Mouse (Mus musculus) forebrain, embryonic 16.5 days (tissue): Measurements from ENCODE around the gene Sp100. TPM values are rescaled to one million over a fixed set of nuclear protein-coding genes. Genes with fewer than 3 reads are reported as not detected.
"Not testable (repeated sequence)": the region's sequence is repeated elsewhere in the genome, so short reads cannot be mapped to it uniquely, and the experiment has no call there.

Experiments used
- ATAC-seq: fragments of 200-750 bp; cut with Nextera tagmentation; 2 replicates; pipeline ENCODE4 v1.8.0; 2017; ENCODE audit warnings: mild to moderate bottlenecking, moderate library complexity
- H3K27ac ChIP-seq: fragments of 300-500 bp; sonication (generic); 2 replicates; pipeline ENCODE4 v1.5.1; 2014; ENCODE audit warnings: low read length, control low read depth
- H3K27me3 ChIP-seq: fragments of 300-500 bp; sonication (generic); replicated peaks from 2 replicates; pipeline ENCODE4 v1.6.1; 2014; ENCODE audit warnings: low read length; ENCODE audit not compliant: control insufficient read depth, insufficient read depth
- H3K36me3 ChIP-seq: fragments of 300-500 bp; sonication (generic); 2 replicates; pipeline ENCODE4 v1.6.1; 2014; ENCODE audit not compliant: control insufficient read depth, insufficient read depth
- H3K4me1 ChIP-seq: fragments of 300-500 bp; sonication (generic); replicated peaks from 2 replicates; pipeline ENCODE4 v1.6.1; 2014; ENCODE audit warnings: low read length; ENCODE audit not compliant: control insufficient read depth, insufficient read depth
- H3K4me2 ChIP-seq: fragments of 300-500 bp; sonication (generic); 2 replicates; pipeline ENCODE4 v1.6.1; 2014; ENCODE audit warnings: mild to moderate bottlenecking, low read length, control low read depth
- H3K4me3 ChIP-seq: fragments of 300-500 bp; sonication (generic); replicated peaks from 2 replicates; pipeline ENCODE4 v1.5.1; 2014; ENCODE audit warnings: mild to moderate bottlenecking, low read length, control low read depth
- H3K9ac ChIP-seq: fragments of 300-500 bp; sonication (generic); replicated peaks from 2 replicates; pipeline ENCODE4 v1.6.1; 2014; ENCODE audit warnings: low read depth, low read length, control low read depth
- H3K9me3 ChIP-seq: fragments of 300-500 bp; sonication (generic); 2 replicates; pipeline ENCODE4 v1.6.1; 2016; ENCODE audit warnings: low read length; ENCODE audit not compliant: control insufficient read depth
- WGBS: fragments of 180-500 bp; shearing (Covaris S2); extraction: QIAGEN DNeasy Blood & Tissue Kit; methylation state at CpG from one replicate; pipeline ENCODE4 v1.1.7; 2014; 5-methylcytosine and 5-hydroxymethylcytosine counted together
- polyA plus RNA-seq: library from polyadenylated mRNA; unstranded; fragments of >200 nt; fragmentation: Nextera tagmentation; extraction: Ambion mirVana; gene quantifications from 2 replicates; pipeline ENCODE4 v1.2.1, GENCODE M21; 2015

The Sp100 gene
- polyA plus RNA-seq, result 0.98 TPM in 1 of 2 replicates, not detected in the other

DNA sequence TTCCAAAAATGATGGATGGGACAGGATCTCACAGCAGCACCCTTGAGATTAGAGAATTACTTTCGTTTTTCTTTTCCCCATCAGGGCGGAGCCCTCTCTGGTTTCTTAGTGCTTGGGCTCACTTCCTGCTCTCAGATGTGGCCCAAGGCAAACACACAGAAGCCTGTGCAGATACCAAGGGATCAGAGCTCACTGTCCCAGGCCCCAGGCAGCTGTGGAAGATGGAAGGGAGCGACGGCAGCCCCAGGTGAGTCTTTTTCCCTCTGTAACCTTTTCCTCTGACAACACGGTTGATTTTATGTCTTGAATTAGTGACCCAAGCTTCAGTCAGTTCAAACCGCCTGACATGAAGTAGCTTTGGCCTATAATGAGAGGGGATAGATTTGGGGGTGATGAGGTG, at the start of gene Sp100:
Gene Sp100 (plus strand): TSS at position 108 of the 400 bp plus-strand sequence.
- H3K36me3 ChIP-seq, H3K4me3 ChIP-seq, H3K9ac ChIP-seq, H3K4me1 ChIP-seq, H3K27ac ChIP-seq, H3K27me3 ChIP-seq, H3K9me3 ChIP-seq, H3K4me2 ChIP-seq, ATAC-seq: not testable (repeated sequence)
- WGBS, result 77% methylated on average over 6 of the region's 6 CpGs

- not testable (repeated sequence) for H3K4me1 ChIP-seq, H3K4me2 ChIP-seq, ATAC-seq, H3K9ac ChIP-seq, H3K27me3 ChIP-seq, H3K9me3 ChIP-seq, H3K36me3 ChIP-seq, H3K4me3 ChIP-seq, H3K27ac ChIP-seq
- no CpG with 5 or more reads among the region's 5 CpGs for WGBS
Observed at GRCm38 (mm10) chr1:85600078-85600477, 49.7 kb upstream of the Sp100 start, which contains the start of gene Sp140. Gene Sp140, plus strand, starts transcription at chr1:85600378.

GRCm38 (mm10) chr1:85600794-85601193, 49.0 kb upstream of the Sp100 start:
- not testable (repeated sequence) for ATAC-seq, H3K4me3 ChIP-seq, H3K27ac ChIP-seq, H3K4me2 ChIP-seq, H3K9ac ChIP-seq, H3K27me3 ChIP-seq, H3K36me3 ChIP-seq, H3K4me1 ChIP-seq, H3K9me3 ChIP-seq
- 64% methylated on average over 4 of the region's 4 CpGs for WGBS

DNA sequence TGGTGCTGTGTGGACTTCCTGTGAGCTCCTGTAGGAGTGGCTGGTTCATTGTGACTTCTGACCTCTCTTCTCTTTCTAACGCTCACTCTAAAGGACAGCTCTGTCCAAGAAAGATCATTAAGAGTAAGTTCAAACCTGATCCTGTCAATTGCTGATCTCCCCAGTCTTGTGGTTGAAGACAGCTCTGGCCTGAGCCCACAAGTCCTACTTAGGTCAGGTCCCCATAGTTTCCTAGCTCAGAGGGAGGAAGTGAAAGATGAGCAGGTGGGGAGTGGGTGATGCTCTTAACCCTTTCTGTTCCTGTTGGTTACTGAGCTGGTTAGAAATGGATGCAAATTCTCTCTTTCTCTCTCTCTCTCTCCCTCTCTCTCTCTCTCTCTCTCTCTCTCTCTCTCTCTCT, 45.4 kb upstream of the Sp100 start:
- not testable (repeated sequence) for ATAC-seq, H3K4me2 ChIP-seq, H3K36me3 ChIP-seq, H3K9ac ChIP-seq, H3K4me1 ChIP-seq, H3K27ac ChIP-seq, H3K9me3 ChIP-seq, H3K4me3 ChIP-seq, H3K27me3 ChIP-seq
- no CpG with 5 or more reads among the region's 1 CpGs for WGBS

- not testable (repeated sequence) for H3K27me3 ChIP-seq, H3K36me3 ChIP-seq, H3K4me3 ChIP-seq, ATAC-seq, H3K27ac ChIP-seq, H3K9ac ChIP-seq, H3K4me2 ChIP-seq, H3K9me3 ChIP-seq, H3K4me1 ChIP-seq
- WGBS, result 92% methylated on average over 3 of the region's 4 CpGs
Observed at GRCm38 (mm10) chr1:85608361-85608760, 41.4 kb upstream of the Sp100 start.

DNA sequence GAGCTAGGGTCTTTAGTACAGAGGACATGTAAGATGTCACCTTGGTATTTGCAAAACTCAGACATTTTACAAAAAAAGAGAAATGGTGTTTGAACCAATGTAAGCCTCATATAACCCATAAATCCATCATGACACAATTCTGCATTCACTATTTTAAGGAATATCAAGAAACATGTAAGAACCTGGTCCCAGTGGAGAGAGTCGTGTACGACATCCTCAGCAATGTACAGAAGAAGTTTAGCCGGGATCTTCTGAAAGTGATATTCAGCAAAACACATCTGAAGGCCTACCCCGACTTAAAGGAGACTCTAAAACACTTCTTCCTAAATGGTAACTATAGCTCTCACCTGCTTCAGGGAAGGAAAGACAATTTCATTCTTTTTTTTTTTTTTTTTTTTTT, 39.2 kb upstream of the Sp100 start:
- not testable (repeated sequence) for H3K36me3 ChIP-seq, H3K4me2 ChIP-seq, H3K27ac ChIP-seq, H3K4me1 ChIP-seq, ATAC-seq, H3K4me3 ChIP-seq, H3K9ac ChIP-seq, H3K9me3 ChIP-seq, H3K27me3 ChIP-seq
- no CpG with 5 or more reads among the region's 4 CpGs for WGBS

DNA sequence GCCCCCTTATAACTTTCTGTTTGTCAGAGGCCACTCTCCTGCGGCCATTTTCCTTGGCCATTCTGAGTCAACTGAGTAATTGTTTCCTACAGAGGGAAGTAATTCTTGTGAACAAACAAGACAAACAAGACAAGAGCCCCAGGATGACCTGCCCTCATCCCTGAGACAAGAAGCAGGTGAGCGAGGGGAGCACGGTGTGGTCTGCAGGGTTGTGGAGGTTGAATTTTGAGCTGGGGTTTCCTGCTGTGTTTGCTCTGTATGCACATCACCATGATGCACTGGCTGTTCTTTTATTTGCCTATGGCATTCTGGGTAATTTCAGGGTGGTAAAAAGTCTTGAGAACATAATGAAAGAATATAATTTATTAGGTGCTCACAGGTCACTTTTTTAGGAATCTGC, 34.7 kb upstream of the Sp100 start:
- H3K27me3 ChIP-seq, H3K36me3 ChIP-seq, H3K4me3 ChIP-seq, ATAC-seq, H3K9ac ChIP-seq, H3K27ac ChIP-seq, H3K4me1 ChIP-seq, H3K9me3 ChIP-seq, H3K4me2 ChIP-seq: not testable (repeated sequence)
- WGBS, result 98% methylated on average over 3 of the region's 3 CpGs

DNA sequence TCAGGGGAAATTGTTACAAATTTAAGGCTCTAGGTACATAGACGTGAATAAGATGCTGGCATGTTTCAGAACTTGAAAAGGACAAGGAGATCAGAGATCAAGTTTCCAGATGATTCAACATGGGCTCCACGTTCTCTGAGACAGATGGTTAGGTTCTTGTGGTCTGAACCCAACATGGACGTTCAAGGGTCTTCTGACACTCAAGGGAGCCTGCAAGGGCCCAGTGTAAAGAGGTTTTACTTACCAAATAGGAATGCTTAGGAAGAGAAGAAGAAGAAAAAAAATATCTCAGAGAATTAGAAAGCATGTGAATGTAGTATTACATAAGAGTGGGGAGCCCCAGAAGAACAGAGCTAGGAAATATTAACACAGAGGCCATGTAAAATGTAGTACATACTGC, 34.0 kb upstream of the Sp100 start:
- not testable (repeated sequence) for H3K36me3 ChIP-seq, ATAC-seq, H3K27ac ChIP-seq, H3K9me3 ChIP-seq, H3K4me1 ChIP-seq, H3K4me3 ChIP-seq, H3K4me2 ChIP-seq, H3K27me3 ChIP-seq, H3K9ac ChIP-seq
- WGBS, result 70% methylated on average over 3 of the region's 3 CpGs

DNA sequence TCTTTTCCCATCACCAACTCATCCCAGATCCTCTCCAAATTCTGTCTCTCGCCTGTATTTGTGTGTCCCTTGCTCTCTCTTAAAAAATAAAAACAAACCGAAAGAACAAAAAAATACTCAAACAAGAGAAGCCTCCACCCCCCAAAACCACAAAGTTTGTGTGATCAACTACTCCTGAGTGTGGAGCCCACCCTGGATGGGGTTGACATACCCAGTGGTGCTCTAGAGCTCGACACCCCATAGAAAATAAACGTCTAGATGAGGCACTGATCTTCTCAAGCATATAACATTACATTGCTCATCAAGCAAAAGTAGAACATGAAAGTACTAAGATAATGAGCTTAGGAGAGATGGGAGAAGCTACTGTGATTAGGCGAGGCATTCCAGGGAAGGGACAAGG, 32.6 kb upstream of the Sp100 start:
- WGBS, result 62% methylated on average over 4 of the region's 5 CpGs
- not testable (repeated sequence) for H3K4me1 ChIP-seq, H3K9ac ChIP-seq, H3K27ac ChIP-seq, H3K4me2 ChIP-seq, H3K27me3 ChIP-seq, H3K36me3 ChIP-seq, H3K9me3 ChIP-seq, ATAC-seq, H3K4me3 ChIP-seq

GRCm38 (mm10) chr1:85618689-85619088, 31.1 kb upstream of the Sp100 start:
- H3K27me3 ChIP-seq, H3K4me1 ChIP-seq, H3K4me2 ChIP-seq, H3K36me3 ChIP-seq, ATAC-seq, H3K9me3 ChIP-seq, H3K27ac ChIP-seq, H3K9ac ChIP-seq, H3K4me3 ChIP-seq: not testable (repeated sequence)
- WGBS, result 46% methylated on average over 1 of the region's 1 CpGs
